Mouse (Mus musculus): ENCODE results near the gene Iqsec2. TPM values are rescaled to one million over a fixed set of nuclear protein-coding genes. Genes with fewer than 3 reads are reported as not detected.

Gene Iqsec2
- polyA plus RNA-seq, 1 experiment from 2014 or later = 5.5 TPM

DNA sequence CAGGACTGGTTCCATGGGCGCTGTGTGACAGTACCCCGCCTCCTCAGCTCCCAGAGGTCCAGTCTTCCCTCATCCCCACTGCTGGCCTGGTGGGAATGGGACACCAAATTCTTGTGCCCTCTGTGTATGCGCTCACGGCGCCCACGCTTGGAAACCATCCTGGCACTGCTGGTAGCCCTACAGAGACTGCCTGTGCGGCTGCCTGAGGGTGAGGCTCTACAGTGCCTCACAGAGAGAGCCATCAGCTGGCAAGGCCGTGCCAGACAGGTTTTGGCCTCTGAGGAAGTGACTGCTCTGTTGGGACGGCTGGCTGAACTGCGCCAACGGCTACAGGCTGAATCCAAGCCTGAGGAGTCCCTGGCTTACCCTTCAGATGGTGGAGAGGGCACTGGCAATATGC is 127.1 kb downstream of the Iqsec2 start:
- Histone ChIP-seq H3K4me3 (ENCODE audit: low read depth, low read length) (no peak overlapping the region), H3K9me3 (replicated peaks; ENCODE audit: control insufficient read depth, low read length) (no peaks in the 10 kb centered on the region), H3K4me1 (ENCODE audit: control insufficient read depth, insufficient read depth, low read length) (no peaks in the 10 kb centered on the region), H3K27ac (ENCODE audit: low read depth, low read length) (no peak overlapping the region), H3K9ac (ENCODE audit: low read length) (no peak overlapping the region), H3K4me2 (ENCODE audit: low read length) (no peak overlapping the region), H3K36me3 (ENCODE audit: control insufficient read depth, insufficient read depth, low read length) (peaks cover 95% of the 10 kb centered on the region), H3K27me3 (replicated peaks; ENCODE audit: control insufficient read depth, insufficient read depth, low read length) (no peaks in the 10 kb centered on the region)
- DNase-seq (ENCODE audit: low spot score) = no peak
- 93% methylated on average over 11 of the region's 11 CpGs for WGBS
- no peak for ATAC-seq

Other genes with a start within 250 kb of the Iqsec2 start
- gene Hsd17b10, start 142.4 kb upstream of the Iqsec2 start, polyA plus RNA-seq (2014; fragmentation: Nextera tagmentation; extraction: Ambion mirVana) = 136 and 151 TPM in 2 replicates
- 3.3 and 3.4 TPM in 2 replicates for gene Ribc1, start 128.0 kb upstream of the Iqsec2 start, polyA plus RNA-seq (2014; fragmentation: Nextera tagmentation; extraction: Ambion mirVana)
- 84.0 and 86.1 TPM in 2 replicates for gene Smc1a, start 127.8 kb upstream of the Iqsec2 start, polyA plus RNA-seq (2014; fragmentation: Nextera tagmentation; extraction: Ambion mirVana)
- 19.0 and 25.6 TPM in 2 replicates for gene Kdm5c, start 88.8 kb downstream of the Iqsec2 start, polyA plus RNA-seq (2014; fragmentation: Nextera tagmentation; extraction: Ambion mirVana)
- gene Kantr, start 183.2 kb downstream of the Iqsec2 start, polyA plus RNA-seq (2014; fragmentation: Nextera tagmentation; extraction: Ambion mirVana) = 25.4 and 29.9 TPM in 2 replicates
- gene Tspyl2, start 198.2 kb downstream of the Iqsec2 start, polyA plus RNA-seq (2014; fragmentation: Nextera tagmentation; extraction: Ambion mirVana) = 26.0 and 33.7 TPM in 2 replicates
- 7.3 and 8.7 TPM in 2 replicates for gene Gpr173, start 224.4 kb downstream of the Iqsec2 start, polyA plus RNA-seq (2014; fragmentation: Nextera tagmentation; extraction: Ambion mirVana)

Data from forebrain, embryonic 14.5 days (tissue).